Mouse (Mus musculus): Measurements from ENCODE around the gene 5830411N06Rik. TPM values are rescaled to one million over a fixed set of nuclear protein-coding genes. Genes with fewer than 3 reads are reported as not detected.

The 5830411N06Rik gene
- total RNA-seq, 4 experiments from 2014 or later, result 0.16 to 0.22 (median 0.19) TPM; not detected in 1

Other genes with a start within 250 kb of the 5830411N06Rik start
- 10 to 100 TPM; 21.2 to 27.8 (median 27.0) TPM for gene Zfp511, start 210.9 kb upstream of the 5830411N06Rik start, total RNA-seq (2022)
- gene Tubgcp2, start 210.6 kb upstream of the 5830411N06Rik start, total RNA-seq (2022), result 10 to 100 TPM; 36.0 to 39.0 (median 36.7) TPM
- not detected for gene Msx3, start 198.2 kb upstream of the 5830411N06Rik start, total RNA-seq (2022)
- 100 to 1,000 TPM; 217 to 237 (median 229) TPM for gene Caly, start 164.7 kb upstream of the 5830411N06Rik start, total RNA-seq (2022)
- gene Prap1, start 153.9 kb upstream of the 5830411N06Rik start, total RNA-seq (2022), result under 1 TPM in 1 of 4 experiments, not detected in 3; 0.56 TPM
- gene Fuom, start 144.8 kb upstream of the 5830411N06Rik start, total RNA-seq (2022), result 10 to 100 TPM; 42.7 to 49.1 (median 47.7) TPM
- gene Paox, start 131.5 kb upstream of the 5830411N06Rik start, total RNA-seq (2022), result 1 to 10 TPM; 6.1 to 6.5 (median 6.4) TPM
- gene Echs1, start 130.8 kb upstream of the 5830411N06Rik start, total RNA-seq (2022), result 10 to 100 TPM; 61.4 to 68.6 (median 65.7) TPM
- gene Mtg1, start 109.7 kb upstream of the 5830411N06Rik start, total RNA-seq (2022), result 10 to 100 TPM; 27.2 to 34.8 (median 31.6) TPM
- 100 to 1,000 TPM; 149 to 157 (median 151) TPM for gene Sprn, start 92.4 kb upstream of the 5830411N06Rik start, total RNA-seq (2022)
- not detected for gene Olfr522, start 82.5 kb upstream of the 5830411N06Rik start, total RNA-seq (2022)
- gene Olfr523, start 74.1 kb upstream of the 5830411N06Rik start, total RNA-seq (2022), result under 1 TPM in 1 of 4 experiments, not detected in 3; 0.39 TPM
- gene Olfr524, start 41.3 kb upstream of the 5830411N06Rik start, total RNA-seq (2022), result not detected
- gene Cd163l1, start 29.0 kb upstream of the 5830411N06Rik start, total RNA-seq (2022), result under 1 TPM; 0.70 to 0.96 (median 0.74) TPM
- gene Olfr525, start 73.6 kb downstream of the 5830411N06Rik start, total RNA-seq (2022), result not detected
- not detected for gene Olfr527, start 86.7 kb downstream of the 5830411N06Rik start, total RNA-seq (2022)
- gene Olfr60, start 114.4 kb downstream of the 5830411N06Rik start, total RNA-seq (2022), result not detected
- gene Olfr530, start 129.0 kb downstream of the 5830411N06Rik start, total RNA-seq (2022), result not detected
- gene Olfr531, start 155.6 kb downstream of the 5830411N06Rik start, total RNA-seq (2022), result not detected
- not detected for gene Olfr532, start 174.4 kb downstream of the 5830411N06Rik start, total RNA-seq (2022)
- gene Olfr533, start 216.1 kb downstream of the 5830411N06Rik start, total RNA-seq (2022), result not detected
- under 1 TPM in 3 of 4 experiments, not detected in 1; 0.29 to 0.96 (median 0.43) TPM for gene Olfr535, start 236.9 kb downstream of the 5830411N06Rik start, total RNA-seq (2022)

Measured in layer of hippocampus, adult 8-10 months (tissue).